Mouse (Mus musculus): Measurements from ENCODE around the gene Rprd1b. TPM values are rescaled to one million over a fixed set of nuclear protein-coding genes. Genes with fewer than 3 reads are reported as not detected.
A peak's percentile ranks its signal among the peaks of the same experiment; 100 is the strongest.

The Rprd1b gene
- polyA plus RNA-seq, 1 experiment: 11.4 TPM

GRCm38 (mm10) chr2:158004620-158005019 is 23.7 kb upstream of the Rprd1b start:
- Histone ChIP-seq H3K27me3 (ENCODE audit: control insufficient read depth, insufficient read depth, insufficient read length) (no peaks in the 10 kb centered on the region), H3K4me3 (ENCODE audit: insufficient read depth, poor library complexity, severe bottlenecking) (no peak overlapping the region), H3K36me3 (ENCODE audit: control insufficient read depth, insufficient read depth) (peaks cover 47% of the 10 kb centered on the region), H3ac (ENCODE audit: control insufficient read depth, insufficient read length, low read depth) (no peak overlapping the region), H3K79me2 (ENCODE audit: control insufficient read depth, insufficient read depth) (no peaks in the 10 kb centered on the region), H3K79me3 (ENCODE audit: low read depth) (peaks cover 2% of the 10 kb centered on the region)
- TF ChIP-seq MYOD1 (IDR thresholded peaks at IDR 0.05; ENCODE audit: control insufficient read depth, insufficient read length, low read depth): no peak
- TF ChIP-seq USF1 (IDR thresholded peaks at IDR 0.05; ENCODE audit: low read depth): no peak
- TF ChIP-seq FOSL1 (IDR thresholded peaks at IDR 0.05; ENCODE audit: insufficient read depth, low read length, poor library complexity, severe bottlenecking): no peak
- TF ChIP-seq CEBPB (IDR thresholded peaks at IDR 0.05; ENCODE audit: low read depth): no peak
- TF ChIP-seq CTCF (IDR thresholded peaks at IDR 0.05; ENCODE audit: control insufficient read depth, insufficient read depth, insufficient read length): no peak
- no peak for TF ChIP-seq MAX (IDR thresholded peaks at IDR 0.05)
- TF ChIP-seq MYOG (IDR thresholded peaks at IDR 0.05; ENCODE audit: control insufficient read depth, extremely low read depth, insufficient read length): no peak

DNA sequence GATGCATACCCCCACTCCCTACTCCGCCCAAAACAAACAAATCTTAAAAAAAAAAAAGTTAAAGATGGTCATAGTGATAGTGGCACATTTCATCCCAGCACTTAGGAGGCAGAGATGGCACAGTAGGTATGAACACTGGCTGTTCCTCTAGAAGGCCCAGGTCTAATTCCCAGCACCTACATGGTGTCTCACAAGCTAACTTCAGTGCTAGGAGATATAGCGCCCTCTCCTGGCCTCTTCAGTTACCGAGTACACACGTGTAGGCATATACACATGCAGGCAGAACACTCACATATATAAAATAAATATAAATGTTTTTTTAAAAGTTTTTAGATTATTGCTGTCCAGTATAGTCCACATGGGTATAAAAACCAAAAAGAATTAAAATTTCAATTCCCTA is 22.7 kb upstream of the Rprd1b start:
- no peaks in the 10 kb centered on the region for H3K79me2 ChIP-seq (ENCODE audit: control insufficient read depth, insufficient read depth)
- no peaks in the 10 kb centered on the region for H3K27me3 ChIP-seq (ENCODE audit: control insufficient read depth, insufficient read depth, insufficient read length)
- no peak overlapping the region for H3ac ChIP-seq (ENCODE audit: control insufficient read depth, insufficient read length, low read depth)
- peaks cover 39% of the 10 kb centered on the region for H3K36me3 ChIP-seq (ENCODE audit: control insufficient read depth, insufficient read depth)
- TF ChIP-seq USF1 (IDR thresholded peaks at IDR 0.05; ENCODE audit: low read depth) (no peak), MYOD1 (IDR thresholded peaks at IDR 0.05; ENCODE audit: control insufficient read depth, insufficient read length, low read depth) (no peak), FOSL1 (IDR thresholded peaks at IDR 0.05; ENCODE audit: insufficient read depth, low read length, poor library complexity, severe bottlenecking) (no peak), CEBPB (IDR thresholded peaks at IDR 0.05; ENCODE audit: low read depth) (no peak), CTCF (IDR thresholded peaks at IDR 0.05; ENCODE audit: control insufficient read depth, insufficient read depth, insufficient read length) (no peak)
- H3K79me3 ChIP-seq (ENCODE audit: low read depth): peaks cover 2% of the 10 kb centered on the region
- H3K4me3 ChIP-seq (ENCODE audit: insufficient read depth, poor library complexity, severe bottlenecking): no peak overlapping the region

GRCm38 (mm10) chr2:158009373-158009772 is 18.9 kb upstream of the Rprd1b start:
- H3K79me2 ChIP-seq (ENCODE audit: control insufficient read depth, insufficient read depth): peaks cover 22% of the 10 kb centered on the region
- H3ac ChIP-seq (ENCODE audit: control insufficient read depth, insufficient read length, low read depth): no peak overlapping the region
- TF ChIP-seq FOSL1 (IDR thresholded peaks at IDR 0.05; ENCODE audit: insufficient read depth, low read length, poor library complexity, severe bottlenecking): no peak
- TF ChIP-seq MAX (IDR thresholded peaks at IDR 0.05): no peak
- no peak for TF ChIP-seq USF1 (IDR thresholded peaks at IDR 0.05; ENCODE audit: low read depth)
- no peak for TF ChIP-seq MYOD1 (IDR thresholded peaks at IDR 0.05; ENCODE audit: control insufficient read depth, insufficient read length, low read depth)
- no peak for TF ChIP-seq MYOG (IDR thresholded peaks at IDR 0.05; ENCODE audit: control insufficient read depth, extremely low read depth, insufficient read length)
- no peak for TF ChIP-seq CTCF (IDR thresholded peaks at IDR 0.05; ENCODE audit: control insufficient read depth, insufficient read depth, insufficient read length)
- no peak for TF ChIP-seq CEBPB (IDR thresholded peaks at IDR 0.05; ENCODE audit: low read depth)
- H3K27me3 ChIP-seq (ENCODE audit: control insufficient read depth, insufficient read depth, insufficient read length): no peaks in the 10 kb centered on the region
- peaks cover 5% of the 10 kb centered on the region for H3K79me3 ChIP-seq (ENCODE audit: low read depth)
- peaks cover 34% of the 10 kb centered on the region for H3K36me3 ChIP-seq (ENCODE audit: control insufficient read depth, insufficient read depth)
- no peak overlapping the region for H3K4me3 ChIP-seq (ENCODE audit: insufficient read depth, poor library complexity, severe bottlenecking)

DNA sequence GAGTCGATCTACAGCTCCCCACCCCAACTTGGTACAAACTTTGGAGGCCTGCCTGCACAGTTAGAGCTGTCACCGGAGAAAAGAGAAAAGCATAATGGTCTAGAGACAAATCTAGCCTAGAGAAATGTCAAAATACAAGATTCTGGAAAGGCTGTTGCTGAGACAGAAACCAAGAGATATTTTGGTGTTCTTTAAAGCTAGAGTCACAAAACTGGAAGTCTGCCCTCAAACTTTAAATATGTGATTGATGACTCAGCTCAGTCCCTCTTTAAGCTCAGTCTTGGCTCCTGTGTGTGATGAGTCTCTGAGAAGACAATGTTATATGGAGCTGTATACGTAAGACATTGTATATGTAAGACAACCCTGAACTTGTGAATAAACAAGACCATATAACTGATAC is 15.7 kb upstream of the Rprd1b start:
- Histone ChIP-seq H3K79me2 (ENCODE audit: control insufficient read depth, insufficient read depth) (peaks cover 22% of the 10 kb centered on the region), H3K4me3 (ENCODE audit: insufficient read depth, poor library complexity, severe bottlenecking) (no peak overlapping the region), H3K36me3 (ENCODE audit: control insufficient read depth, insufficient read depth) (peaks cover 18% of the 10 kb centered on the region), H3ac (ENCODE audit: control insufficient read depth, insufficient read length, low read depth) (no peak overlapping the region), H3K27me3 (ENCODE audit: control insufficient read depth, insufficient read depth, insufficient read length) (no peaks in the 10 kb centered on the region), H3K79me3 (ENCODE audit: low read depth) (peaks cover 6% of the 10 kb centered on the region)
- TF ChIP-seq FOSL1 (IDR thresholded peaks at IDR 0.05; ENCODE audit: insufficient read depth, low read length, poor library complexity, severe bottlenecking) (no peak), CEBPB (IDR thresholded peaks at IDR 0.05; ENCODE audit: low read depth) (no peak), MYOG (IDR thresholded peaks at IDR 0.05; ENCODE audit: control insufficient read depth, extremely low read depth, insufficient read length) (no peak), CTCF (IDR thresholded peaks at IDR 0.05; ENCODE audit: control insufficient read depth, insufficient read depth, insufficient read length) (no peak), MAX (IDR thresholded peaks at IDR 0.05) (no peak), USF1 (IDR thresholded peaks at IDR 0.05; ENCODE audit: low read depth) (no peak), MYOD1 (IDR thresholded peaks at IDR 0.05; ENCODE audit: control insufficient read depth, insufficient read length, low read depth) (no peak)

GRCm38 (mm10) chr2:158017330-158017729 is 11.0 kb upstream of the Rprd1b start:
- Histone ChIP-seq H3K27me3 (ENCODE audit: control insufficient read depth, insufficient read depth, insufficient read length) (no peaks in the 10 kb centered on the region), H3K79me2 (ENCODE audit: control insufficient read depth, insufficient read depth) (peaks cover 48% of the 10 kb centered on the region), H3K36me3 (ENCODE audit: control insufficient read depth, insufficient read depth) (no peaks in the 10 kb centered on the region), H3K79me3 (ENCODE audit: low read depth) (peaks cover 8% of the 10 kb centered on the region), H3ac (ENCODE audit: control insufficient read depth, insufficient read length, low read depth) (no peak overlapping the region), H3K4me3 (ENCODE audit: insufficient read depth, poor library complexity, severe bottlenecking) (no peak overlapping the region)
- TF ChIP-seq MYOD1 (IDR thresholded peaks at IDR 0.05; ENCODE audit: control insufficient read depth, insufficient read length, low read depth): no peak
- TF ChIP-seq USF1 (IDR thresholded peaks at IDR 0.05; ENCODE audit: low read depth): no peak
- TF ChIP-seq CTCF (IDR thresholded peaks at IDR 0.05; ENCODE audit: control insufficient read depth, insufficient read depth, insufficient read length): no peak
- no peak for TF ChIP-seq MAX (IDR thresholded peaks at IDR 0.05)
- no peak for TF ChIP-seq CEBPB (IDR thresholded peaks at IDR 0.05; ENCODE audit: low read depth)
- no peak for TF ChIP-seq MYOG (IDR thresholded peaks at IDR 0.05; ENCODE audit: control insufficient read depth, extremely low read depth, insufficient read length)
- TF ChIP-seq FOSL1 (IDR thresholded peaks at IDR 0.05; ENCODE audit: insufficient read depth, low read length, poor library complexity, severe bottlenecking): no peak

GRCm38 (mm10) chr2:158027855-158028353 is 393 bp upstream of the Rprd1b start:
- Histone ChIP-seq H3K4me3 (ENCODE audit: insufficient read depth, poor library complexity, severe bottlenecking) (peak overlapping the region; percentile 95), H3K27me3 (ENCODE audit: control insufficient read depth, insufficient read depth, insufficient read length) (no peaks in the 10 kb centered on the region), H3ac (ENCODE audit: control insufficient read depth, insufficient read length, low read depth) (peak overlapping the region; percentile 74), H3K79me2 (ENCODE audit: control insufficient read depth, insufficient read depth) (peaks cover 92% of the 10 kb centered on the region), H3K36me3 (ENCODE audit: control insufficient read depth, insufficient read depth) (peaks cover 11% of the 10 kb centered on the region), H3K79me3 (ENCODE audit: low read depth) (peaks cover 60% of the 10 kb centered on the region)
- TF ChIP-seq MYOD1 (IDR thresholded peaks at IDR 0.05; ENCODE audit: control insufficient read depth, insufficient read length, low read depth) (no peak), FOSL1 (IDR thresholded peaks at IDR 0.05; ENCODE audit: insufficient read depth, low read length, poor library complexity, severe bottlenecking) (no peak), MYOG (IDR thresholded peaks at IDR 0.05; ENCODE audit: control insufficient read depth, extremely low read depth, insufficient read length) (no peak), CTCF (IDR thresholded peaks at IDR 0.05; ENCODE audit: control insufficient read depth, insufficient read depth, insufficient read length) (no peak)

Measured in C2C12 (cell line).